Mouse (Mus musculus) heart, adult 8-10 months (tissue): ENCODE data around the gene Aamp. TPM values are rescaled to one million over a fixed set of nuclear protein-coding genes. Genes with fewer than 3 reads are reported as not detected.

Experiments
- DNase-seq: peaks from one replicate; pipeline ENCODE4 v3.0.0; 2022; ENCODE audit warnings: low spot score
- total RNA-seq, 4 experiments: library from RNA; stranded (reverse); gene quantifications; 2 replicates each; pipeline ENCODE4 v1.2.4; 2022

Gene Aamp
- total RNA-seq, 4 experiments from 2014 or later = 95.4 to 107 (median 99.6) TPM

- no peak for DNase-seq
Measured at GRCm38 (mm10) chr1:74237671-74238070, 46.9 kb downstream of the Aamp start.

DNA sequence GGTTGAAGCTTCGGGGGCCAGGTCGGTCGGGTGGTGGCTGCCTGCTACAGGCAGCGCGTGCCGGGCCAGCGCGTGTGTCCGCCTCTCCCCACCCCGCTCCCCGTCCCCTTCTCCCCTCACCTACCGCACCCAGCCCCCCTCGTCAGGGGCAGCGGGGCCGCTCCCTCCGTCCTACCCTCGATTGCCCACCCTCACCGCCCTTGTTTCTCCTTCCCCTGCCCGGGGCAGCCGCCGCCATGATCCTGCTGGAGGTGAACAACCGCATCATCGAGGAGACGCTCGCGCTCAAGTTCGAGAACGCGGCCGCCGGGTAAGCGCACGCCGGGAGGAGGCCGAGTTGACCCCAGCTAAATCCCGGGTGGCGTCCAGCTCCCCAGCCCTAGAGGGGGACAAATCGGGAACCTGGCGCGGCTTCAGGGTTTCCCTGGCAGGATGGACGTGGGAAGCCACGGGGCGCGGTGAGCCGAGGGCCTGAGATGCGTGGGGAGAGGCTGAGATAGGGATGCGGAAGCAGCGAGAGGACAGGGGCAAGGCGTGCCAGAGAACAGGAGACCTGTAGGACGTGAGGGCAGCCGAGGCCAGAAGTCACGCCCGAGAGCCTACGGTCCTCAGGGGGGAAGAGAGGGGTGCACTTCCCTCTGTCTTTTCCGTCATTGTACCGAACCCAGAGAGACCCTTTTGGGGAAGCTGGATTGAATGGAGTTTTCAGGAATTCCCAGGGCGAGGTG lies 47.8 kb downstream of the Aamp start:
- peak; percentile 53 for DNase-seq

DNA sequence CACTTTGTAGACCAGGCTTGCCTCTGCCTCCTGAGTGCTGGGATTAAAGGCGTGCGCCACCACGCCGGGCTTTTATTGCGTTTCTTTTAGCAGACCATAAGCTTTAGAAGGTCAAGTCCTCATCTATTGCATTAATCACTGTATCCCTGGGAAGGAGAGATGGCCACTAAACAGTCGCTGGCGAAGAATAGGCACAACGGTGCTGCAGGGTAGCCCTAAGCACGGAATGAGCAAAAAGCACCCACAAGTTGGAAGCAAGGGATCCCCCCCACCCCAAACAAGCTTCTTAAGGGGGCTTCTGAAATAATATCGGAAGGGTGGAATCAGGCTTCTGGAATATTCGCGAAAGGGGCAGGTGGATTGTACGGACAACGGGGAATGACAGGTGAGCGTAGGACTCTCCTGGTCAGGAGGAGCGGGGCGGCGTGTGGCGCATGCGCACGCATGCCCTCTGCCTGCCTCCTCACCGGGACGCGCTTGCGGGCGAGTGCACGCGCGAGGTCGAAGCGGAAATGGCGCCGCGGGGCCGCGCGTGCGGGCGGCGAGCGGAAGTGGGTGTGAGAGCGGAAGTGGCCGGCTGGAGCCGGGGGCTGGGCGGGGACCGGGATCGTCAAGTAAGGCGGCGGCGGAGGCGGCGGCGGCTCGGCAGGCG lies 48.5 kb downstream of the Aamp start, which contains the start of gene Arpc2:
TSS of gene Arpc2 (plus strand) at position 147 of the 652 bp plus-strand sequence.
- DNase-seq = peak; percentile 98

DNA sequence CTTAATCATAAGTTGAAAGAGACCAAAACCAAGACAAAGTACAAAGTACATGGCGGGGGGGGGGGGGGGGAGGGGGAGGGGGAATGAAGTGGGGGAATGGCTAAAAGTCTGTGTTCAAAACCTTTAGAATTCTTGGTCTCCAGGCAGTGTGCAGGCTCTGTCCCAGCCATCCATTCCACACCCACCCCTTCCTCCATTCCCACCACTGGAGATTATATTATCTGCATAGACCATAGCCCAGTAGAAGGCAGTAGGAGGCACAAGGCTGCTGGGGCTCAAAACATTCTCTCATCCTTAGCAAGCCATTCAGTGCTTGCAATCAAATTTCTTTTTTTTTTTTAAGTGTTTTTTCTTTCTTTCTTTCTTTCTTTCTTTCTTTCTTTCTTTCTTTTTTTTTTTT lies 53.5 kb downstream of the Aamp start:
- no peak for DNase-seq

GRCm38 (mm10) chr1:74229942-74230341 lies 54.6 kb downstream of the Aamp start:
- DNase-seq = no peak

Other genes starting within 250 kb of the Aamp start
- 100 to 1,000 TPM; 733 to 828 (median 798) TPM for gene Tns1, start 160.3 kb downstream of the Aamp start, total RNA-seq
- gene Rufy4, start 159.2 kb downstream of the Aamp start, total RNA-seq = 1 to 10 TPM in 3 of 4 experiments, under 1 TPM in 1; 0.52 to 1.8 (median 1.3) TPM
- gene Cxcr2, start 130.7 kb downstream of the Aamp start, total RNA-seq = under 1 TPM in 2 of 4 experiments, not detected in 2; 0.23 to 0.44 TPM
- not detected for gene Cxcr1, start 90.1 kb downstream of the Aamp start, total RNA-seq
- gene Arpc2, start 48.7 kb downstream of the Aamp start, total RNA-seq = 100 to 1,000 TPM; 111 to 149 (median 137) TPM
- gene Gpbar1, start 6.2 kb downstream of the Aamp start, total RNA-seq = not detected
- 100 to 1,000 TPM; 125 to 142 (median 135) TPM for gene Pnkd, start 192 bp upstream of the Aamp start, total RNA-seq
- gene Tmbim1, start 20.9 kb upstream of the Aamp start, total RNA-seq = 10 to 100 TPM; 40.4 to 45.1 (median 44.2) TPM
- under 1 TPM; 0.17 to 0.37 (median 0.25) TPM for gene Catip, start 77.4 kb upstream of the Aamp start, total RNA-seq
- gene Slc11a1, start 90.5 kb upstream of the Aamp start, total RNA-seq = 1 to 10 TPM; 3.9 to 6.6 (median 5.1) TPM
- gene Ctdsp1, start 106.8 kb upstream of the Aamp start, total RNA-seq = 100 to 1,000 TPM; 115 to 130 (median 121) TPM
- 1 to 10 TPM in 3 of 4 experiments, under 1 TPM in 1; 0.98 to 2.0 (median 1.7) TPM for gene Vil1, start 124.6 kb upstream of the Aamp start, total RNA-seq
- 10 to 100 TPM in 3 of 4 experiments, 1 to 10 TPM in 1; 9.4 to 12.8 (median 11.6) TPM for gene Cnot9, start 221.3 kb upstream of the Aamp start, total RNA-seq